Mouse (Mus musculus) lung, adult 2 months (tissue): ENCODE data around the gene Tmem191c. TPM values are rescaled to one million over a fixed set of nuclear protein-coding genes. Genes with fewer than 3 reads are reported as not detected.

ENCODE experiments used
- DNase-seq: peaks from one replicate; pipeline ENCODE4 v3.0.0; 2022
- H3K4me1 ChIP-seq: fragments of 200-500 bp; 2 replicates; pipeline ENCODE4 v1.6.1; 2011; ENCODE audit warnings: low read length; ENCODE audit not compliant: control insufficient read depth, insufficient read depth
- H3K4me3 ChIP-seq: fragments of 200-500 bp; replicated peaks from 2 replicates; pipeline ENCODE3; 2011; ENCODE audit warnings: low read depth, mild to moderate bottlenecking, control low read depth, low read length; ENCODE audit errors: extremely low read depth
- CTCF ChIP-seq: fragments of 200-500 bp; IDR thresholded peaks from 2 replicates; pipeline ENCODE4 v1.5.1; 2011; ENCODE audit warnings: mild to moderate bottlenecking, low read length, control low read depth; ENCODE audit not compliant: insufficient read depth
- POLR2A ChIP-seq: fragments of 200-500 bp; IDR thresholded peaks from 2 replicates; pipeline ENCODE4 v1.6.1; 2011; ENCODE audit warnings: low read depth, mild to moderate bottlenecking, control low read depth, low read length, borderline replicate concordance; ENCODE audit errors: extremely low read depth
- WGBS: fragments of 180-500 bp; shearing (Covaris S2); methylation state at CpG from one replicate; pipeline ENCODE4 v1.1.7; 2018; 5-methylcytosine and 5-hydroxymethylcytosine counted together
- polyA plus RNA-seq: library from polyadenylated mRNA; depleted of rRNA; stranded (reverse); fragments of >200 nt; gene quantifications from 2 replicates; pipeline ENCODE4 v1.2.3, GENCODE M21; 2012

Gene Tmem191c
- polyA plus RNA-seq, 1 experiment: 7.0 TPM

- 96% methylated on average over 12 of the region's 12 CpGs for WGBS
These were observed 17.0 kb upstream of the Tmem191c start for GRCm38 (mm10) chr16:17258917-17259316.

GRCm38 (mm10) chr16:17261341-17261740 lies 14.5 kb upstream of the Tmem191c start:
- no peak for DNase-seq
- TF ChIP-seq CTCF: no peak
- no peak for TF ChIP-seq POLR2A
- WGBS: 77% methylated on average over 1 of the region's 1 CpGs
- H3K4me1 ChIP-seq: no peaks in the 10 kb centered on the region
- no peak overlapping the region for H3K4me3 ChIP-seq

More at GRCm38 (mm10) chr16:17258917-17259316, 17.0 kb upstream of the Tmem191c start:
- Histone ChIP-seq H3K4me1 (no peaks in the 10 kb centered on the region), H3K4me3 (no peak overlapping the region)
- TF ChIP-seq CTCF: no peak
- no peak for TF ChIP-seq POLR2A
- DNase-seq: no peak

- WGBS: 69% methylated on average over 3 of the region's 3 CpGs
- Histone ChIP-seq H3K4me1 (no peaks in the 10 kb centered on the region), H3K4me3 (no peak overlapping the region)
- no peak for TF ChIP-seq CTCF
- no peak for TF ChIP-seq POLR2A
- DNase-seq: no peak
These were observed 9.8 kb upstream of the Tmem191c start for GRCm38 (mm10) chr16:17266113-17266512.

GRCm38 (mm10) chr16:17267937-17268336 lies 7.9 kb upstream of the Tmem191c start:
- DNase-seq: no peak
- no peaks in the 10 kb centered on the region for H3K4me1 ChIP-seq
- 40% methylated on average over 5 of the region's 5 CpGs for WGBS
- no peak for TF ChIP-seq CTCF
- no peak overlapping the region for H3K4me3 ChIP-seq

GRCm38 (mm10) chr16:17269872-17270271 lies 6.0 kb upstream of the Tmem191c start:
- Histone ChIP-seq H3K4me3 (no peak overlapping the region), H3K4me1 (no peaks in the 10 kb centered on the region)
- 93% methylated on average over 5 of the region's 5 CpGs for WGBS
- DNase-seq: no peak
- TF ChIP-seq CTCF (no peak), POLR2A (no peak)

GRCm38 (mm10) chr16:17271124-17271523 lies 4.8 kb upstream of the Tmem191c start:
- peak; percentile 46 for DNase-seq
- Histone ChIP-seq H3K4me1 (no peaks in the 10 kb centered on the region), H3K4me3 (no peak overlapping the region)
- WGBS: 64% methylated on average over 4 of the region's 4 CpGs
- no peak for TF ChIP-seq POLR2A
- TF ChIP-seq CTCF: 0 out of 2 replicates have a peak, but pooled peaks have one; percentile 2

- WGBS: 79% methylated on average over 6 of the region's 6 CpGs
- H3K4me1 ChIP-seq: peaks cover 5% of the 10 kb centered on the region; the same call in 1 of the 2 replicates
- H3K4me3 ChIP-seq: no peak overlapping the region
- DNase-seq: no peak
- no peak for TF ChIP-seq CTCF
- no peak for TF ChIP-seq POLR2A
These were observed 4.0 kb upstream of the Tmem191c start for GRCm38 (mm10) chr16:17271856-17272255.

- peak; percentile 91 for DNase-seq
- H3K4me1 ChIP-seq: peaks cover 12% of the 10 kb centered on the region; the same call in 1 of the 2 replicates
- peak overlapping the region; percentile 82 for H3K4me3 ChIP-seq
- TF ChIP-seq POLR2A (peak; percentile 33; the same call in 1 of the 2 replicates), CTCF (peak; percentile 56)
- under 1% methylated on average over 61 of the region's 62 CpGs for WGBS
These were observed 581 bp downstream of the Tmem191c start for GRCm38 (mm10) chr16:17276164-17277151.

- no peak for TF ChIP-seq CTCF
- no peak for TF ChIP-seq POLR2A
- Histone ChIP-seq H3K4me3 (no peak overlapping the region), H3K4me1 (peaks cover 12% of the 10 kb centered on the region; the same call in 1 of the 2 replicates)
- DNase-seq: peak; percentile 27
- WGBS: 8% methylated on average over 61 of the region's 61 CpGs
These were observed 1.7 kb downstream of the Tmem191c start for GRCm38 (mm10) chr16:17277342-17278211.

- Histone ChIP-seq H3K4me3 (no peak overlapping the region), H3K4me1 (peaks cover 12% of the 10 kb centered on the region; the same call in 1 of the 2 replicates)
- no peak for DNase-seq
- TF ChIP-seq CTCF (no peak), POLR2A (no peak)
- 91% methylated on average over 11 of the region's 11 CpGs for WGBS
These were observed 4.6 kb downstream of the Tmem191c start for GRCm38 (mm10) chr16:17280471-17280870.
